Mouse (Mus musculus) liver, adult 2 months (tissue): ENCODE measurements at regions not wholly inside any gene's neighbourhood (a gene's known extent, or its start where the extent isn't known, plus 50 kb on each side); places are given as distances from the start of the nearest gene placed in this dataset.

Source experiments
- CTCF ChIP-seq: fragments of 200-500 bp; IDR thresholded peaks from 2 replicates; pipeline ENCODE4 v1.5.1; 2011; ENCODE audit warnings: low read depth, low read length, control low read depth
- POLR2A ChIP-seq: fragments of 200-500 bp; IDR thresholded peaks from 2 replicates; pipeline ENCODE4 v1.6.1; 2011; ENCODE audit warnings: low read length, control low read depth; ENCODE audit not compliant: insufficient read depth; ENCODE audit errors: extremely low read depth

DNA sequence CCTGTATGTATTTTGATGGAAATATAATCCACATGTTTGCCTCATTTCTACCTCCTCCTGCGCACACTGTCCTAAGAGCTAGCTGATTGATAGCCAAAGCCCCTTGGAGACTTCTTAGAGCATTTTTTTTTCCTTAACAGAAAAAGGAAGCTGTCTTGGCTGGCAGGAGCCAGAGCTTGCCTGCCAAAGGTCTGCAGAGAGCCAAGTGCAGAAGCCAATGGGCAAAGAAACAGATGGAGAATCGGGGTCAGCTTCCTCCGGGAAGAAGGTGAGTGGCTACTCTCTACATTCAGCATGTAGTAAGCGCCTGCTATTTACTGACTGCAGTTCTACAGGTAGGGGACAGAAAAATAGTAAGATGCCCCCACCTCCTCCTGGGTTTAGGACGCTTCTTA, 137.8 kb downstream of the Rybp start:
- TF ChIP-seq CTCF (no peak), POLR2A (no peak)
